Mouse (Mus musculus): ENCODE measurements around the gene Ltf.

DNA sequence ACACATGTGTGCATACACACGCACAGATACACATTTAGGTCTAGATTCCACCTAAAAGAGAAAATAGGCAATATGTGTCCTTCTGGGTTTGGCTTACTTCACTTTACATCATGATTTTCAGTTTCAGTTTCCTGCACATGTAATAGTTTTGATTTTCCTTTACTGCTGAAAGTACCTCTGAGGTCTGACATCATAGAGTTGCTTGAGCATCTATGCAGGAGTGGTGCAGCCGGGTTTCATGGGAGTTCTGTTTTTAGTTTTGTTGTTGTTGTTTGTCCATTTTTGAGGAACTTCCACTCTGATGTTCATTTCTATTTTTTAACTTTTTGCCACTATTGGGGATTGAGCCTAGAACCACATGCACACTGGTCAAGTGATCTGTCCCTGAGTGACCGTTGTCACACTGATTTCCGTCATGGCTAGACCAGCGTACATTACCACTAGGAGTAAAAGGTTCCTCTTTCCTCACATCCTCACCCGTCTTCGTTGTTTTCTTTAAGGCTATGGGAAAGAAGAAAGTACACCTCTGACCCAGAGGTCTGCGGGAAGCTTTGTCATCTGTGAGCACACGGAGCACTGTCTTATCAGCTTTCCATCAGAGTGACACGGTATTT, 40.0 kb downstream of the Ltf start:
- TF ChIP-seq CTCF (IDR thresholded peaks at IDR 0.05; ENCODE audit: low read depth) (no peak), EP300 (IDR thresholded peaks at IDR 0.05; ENCODE audit: low read depth) (no peak)
